Mouse (Mus musculus) lung, adult 2 months (tissue): Measurements from ENCODE around the gene Dhx29. TPM values are rescaled to one million over a fixed set of nuclear protein-coding genes. Genes with fewer than 3 reads are reported as not detected.

Experiments used
- DNase-seq: peaks from one replicate; pipeline ENCODE4 v3.0.0; 2022
- H3K4me1 ChIP-seq: fragments of 200-500 bp; 2 replicates; pipeline ENCODE4 v1.6.1; 2011; ENCODE audit warnings: low read length; ENCODE audit not compliant: control insufficient read depth, insufficient read depth
- H3K4me3 ChIP-seq: fragments of 200-500 bp; replicated peaks from 2 replicates; pipeline ENCODE3; 2011; ENCODE audit warnings: low read depth, mild to moderate bottlenecking, control low read depth, low read length; ENCODE audit errors: extremely low read depth
- CTCF ChIP-seq: fragments of 200-500 bp; IDR thresholded peaks from 2 replicates; pipeline ENCODE4 v1.5.1; 2011; ENCODE audit warnings: mild to moderate bottlenecking, low read length, control low read depth; ENCODE audit not compliant: insufficient read depth
- POLR2A ChIP-seq: fragments of 200-500 bp; IDR thresholded peaks from 2 replicates; pipeline ENCODE4 v1.6.1; 2011; ENCODE audit warnings: low read depth, mild to moderate bottlenecking, control low read depth, low read length, borderline replicate concordance; ENCODE audit errors: extremely low read depth
- WGBS: fragments of 180-500 bp; shearing (Covaris S2); methylation state at CpG from one replicate; pipeline ENCODE4 v1.1.7; 2018; 5-methylcytosine and 5-hydroxymethylcytosine counted together
- polyA plus RNA-seq: library from polyadenylated mRNA; depleted of rRNA; stranded (reverse); fragments of >200 nt; gene quantifications from 2 replicates; pipeline ENCODE4 v1.2.3, GENCODE M21; 2012

Dhx29 gene
- polyA plus RNA-seq, 1 experiment: 5.4 TPM

GRCm38 (mm10) chr13:112926796-112927195 lies 458 bp upstream of the Dhx29 start:
- DNase-seq: peak; percentile 25
- Histone ChIP-seq H3K4me1 (peaks cover 7% of the 10 kb centered on the region), H3K4me3 (peak overlapping the region; percentile 95)
- WGBS: under 1% methylated on average over 19 of the region's 19 CpGs
- TF ChIP-seq CTCF (no peak), POLR2A (no peak)

GRCm38 (mm10) chr13:112928038-112928668 lies 899 bp downstream of the Dhx29 start:
- Histone ChIP-seq H3K4me1 (peaks cover 7% of the 10 kb centered on the region), H3K4me3 (peak overlapping the region; percentile 95)
- DNase-seq: no peak
- TF ChIP-seq POLR2A (no peak), CTCF (no peak)
- 3% methylated on average over 8 of the region's 8 CpGs for WGBS

- 75% methylated on average over 8 of the region's 8 CpGs for WGBS
- Histone ChIP-seq H3K4me3 (no peak overlapping the region), H3K4me1 (no peaks in the 10 kb centered on the region)
- no peak for DNase-seq
- TF ChIP-seq POLR2A: no peak
- no peak for TF ChIP-seq CTCF
Measured at GRCm38 (mm10) chr13:112938130-112938529, 10.9 kb downstream of the Dhx29 start.

GRCm38 (mm10) chr13:112941879-112942330 lies 14.7 kb downstream of the Dhx29 start:
- no peak for TF ChIP-seq POLR2A
- H3K4me1 ChIP-seq: no peaks in the 10 kb centered on the region
- H3K4me3 ChIP-seq: no peak overlapping the region
- WGBS: 70% methylated on average over 15 of the region's 15 CpGs
- DNase-seq: no peak

DNA sequence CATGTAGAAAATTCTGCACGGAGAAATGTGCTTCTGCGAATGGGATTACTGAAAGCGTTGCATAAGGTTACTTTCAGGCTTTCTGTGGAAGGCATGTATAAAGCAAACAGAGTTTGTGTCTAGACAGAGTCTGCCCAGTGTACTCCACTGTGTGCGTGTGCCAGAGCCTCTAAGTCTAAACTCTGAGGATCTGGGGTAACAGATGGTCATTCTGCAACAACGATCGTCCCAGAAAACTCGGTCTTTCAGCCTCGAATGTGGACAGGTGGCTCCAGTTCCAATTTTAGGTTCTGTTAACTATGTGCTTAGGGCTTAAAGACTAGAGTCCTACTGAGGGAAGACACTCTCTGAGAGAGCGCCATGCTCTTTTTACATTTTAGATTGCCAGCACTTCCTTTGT lies 18.1 kb downstream of the Dhx29 start:
- DNase-seq: no peak
- TF ChIP-seq CTCF (no peak), POLR2A (no peak)
- H3K4me3 ChIP-seq: no peak overlapping the region
- WGBS: 94% methylated on average over 9 of the region's 9 CpGs
- no peaks in the 10 kb centered on the region for H3K4me1 ChIP-seq

GRCm38 (mm10) chr13:112945900-112946299 lies 18.6 kb downstream of the Dhx29 start:
- TF ChIP-seq CTCF (no peak), POLR2A (no peak)
- 83% methylated on average over 6 of the region's 6 CpGs for WGBS
- no peak for DNase-seq
- no peaks in the 10 kb centered on the region for H3K4me1 ChIP-seq
- H3K4me3 ChIP-seq: no peak overlapping the region

DNA sequence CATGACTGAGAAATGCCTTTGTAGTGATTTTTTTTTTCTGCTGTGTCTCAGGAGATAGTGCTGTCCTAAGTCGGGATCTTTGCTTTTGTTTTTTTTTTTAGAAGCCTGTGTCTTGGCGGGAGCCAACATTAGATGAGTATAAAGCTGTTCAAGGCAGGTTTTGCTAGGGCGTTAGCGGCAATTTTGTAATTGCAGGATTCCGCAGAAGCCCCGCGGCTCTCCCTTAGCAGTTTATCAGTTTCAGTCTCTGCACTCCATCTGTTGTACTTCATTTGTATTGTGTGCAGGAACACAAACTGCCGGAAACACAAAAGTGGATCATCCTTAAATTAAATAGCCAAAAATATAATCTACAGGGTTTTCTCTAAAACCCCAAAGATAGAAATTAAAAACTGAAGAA lies 26.8 kb downstream of the Dhx29 start:
- 90% methylated on average over 8 of the region's 8 CpGs for WGBS
- H3K4me3 ChIP-seq: no peak overlapping the region
- DNase-seq: no peak
- no peaks in the 10 kb centered on the region for H3K4me1 ChIP-seq
- TF ChIP-seq POLR2A (no peak), CTCF (no peak)

DNA sequence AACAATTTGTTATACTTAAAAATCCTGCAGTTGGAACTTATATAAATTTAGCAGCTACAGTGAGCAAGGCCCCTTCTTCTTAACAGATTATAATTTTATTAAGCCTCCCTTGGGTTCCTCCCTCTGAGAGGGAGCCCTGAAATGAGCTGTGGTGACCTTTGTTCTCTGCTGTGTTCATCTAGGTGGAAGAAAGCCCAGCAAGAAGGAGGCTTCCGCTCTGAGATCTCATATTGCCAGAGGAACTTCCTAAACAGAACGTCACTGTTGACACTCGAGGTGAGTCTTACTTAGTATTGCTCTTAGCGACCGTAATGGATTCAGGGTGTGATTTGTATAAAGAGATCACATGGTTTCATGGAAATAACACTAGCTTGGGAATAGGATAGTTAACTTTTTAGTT lies 35.8 kb downstream of the Dhx29 start:
- 81% methylated on average over 5 of the region's 5 CpGs for WGBS
- Histone ChIP-seq H3K4me1 (no peaks in the 10 kb centered on the region), H3K4me3 (no peak overlapping the region)
- no peak for DNase-seq
- TF ChIP-seq POLR2A (no peak), CTCF (no peak)

DNA sequence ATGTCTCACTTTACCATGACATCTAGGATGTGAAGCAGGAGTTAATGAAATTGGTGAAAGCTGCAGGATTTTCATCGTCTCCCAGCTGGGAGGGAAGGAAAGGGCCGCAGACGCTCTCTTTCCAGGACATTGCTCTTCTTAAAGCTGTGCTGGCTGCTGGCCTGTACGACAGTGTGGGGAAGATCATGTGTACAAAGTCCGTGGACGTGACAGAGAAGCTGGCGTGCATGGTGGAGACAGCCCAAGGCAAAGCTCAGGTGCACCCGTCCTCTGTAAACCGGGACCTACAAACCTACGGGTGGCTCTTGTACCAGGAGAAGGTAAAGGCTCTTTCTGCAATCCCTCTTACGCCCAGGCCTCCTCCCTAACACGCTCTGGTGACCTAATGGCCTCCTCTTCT lies 37.2 kb downstream of the Dhx29 start:
- Histone ChIP-seq H3K4me1 (no peaks in the 10 kb centered on the region), H3K4me3 (no peak overlapping the region)
- no peak for DNase-seq
- 89% methylated on average over 12 of the region's 12 CpGs for WGBS
- no peak for TF ChIP-seq CTCF
- no peak for TF ChIP-seq POLR2A

DNA sequence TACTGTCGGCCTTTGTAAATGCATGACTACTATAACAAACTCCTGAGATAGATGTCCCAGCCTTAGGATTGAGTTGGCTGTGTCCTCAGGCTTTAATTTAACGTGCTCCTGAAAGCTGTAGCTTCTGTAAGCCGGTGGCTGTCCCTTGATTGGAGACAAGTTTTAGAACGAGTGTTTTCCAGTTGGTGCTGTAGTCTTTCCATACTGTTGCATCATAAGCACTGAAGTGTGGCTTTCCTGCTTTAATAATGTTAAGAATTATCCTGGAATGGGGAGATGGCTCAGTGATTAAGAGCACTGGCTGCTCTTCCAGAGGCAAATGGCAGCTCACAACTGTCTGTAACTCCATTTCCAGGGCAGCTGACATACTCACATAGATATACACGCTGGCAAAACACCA lies 40.0 kb downstream of the Dhx29 start:
- TF ChIP-seq CTCF (no peak), POLR2A (no peak)
- Histone ChIP-seq H3K4me1 (no peaks in the 10 kb centered on the region), H3K4me3 (no peak overlapping the region)
- WGBS: 94% methylated on average over 5 of the region's 5 CpGs
- DNase-seq: no peak
